Mouse (Mus musculus) stomach, postnatal 0 days (tissue): ENCODE data around the gene Gtf2f2. TPM values are rescaled to one million over a fixed set of nuclear protein-coding genes. Genes with fewer than 3 reads are reported as not detected.
A peak's percentile ranks its signal among the peaks of the same experiment; 100 is the strongest.

Source experiments
- ATAC-seq: fragments of 200-750 bp; cut with Nextera tagmentation; 2 replicates; pipeline ENCODE4 v1.8.0; 2017; ENCODE audit not compliant: low FRiP score, low TSS enrichment
- DNase-seq: peaks from one replicate; pipeline ENCODE4 v3.0.0-alpha.2; 2016; ENCODE audit warnings: low spot score
- H3K27ac ChIP-seq: fragments of 300-500 bp; sonication (generic); replicated peaks from 2 replicates; pipeline ENCODE4 v1.5.1; 2014; ENCODE audit warnings: mild to moderate bottlenecking, control low read depth
- H3K27me3 ChIP-seq: fragments of 300-500 bp; sonication (generic); 2 replicates; pipeline ENCODE4 v1.6.1; 2014; ENCODE audit warnings: low read length; ENCODE audit not compliant: control insufficient read depth, insufficient read depth
- H3K36me3 ChIP-seq: fragments of 300-500 bp; sonication (generic); 2 replicates; pipeline ENCODE4 v1.6.1; 2014; ENCODE audit warnings: low read length, mixed read lengths; ENCODE audit not compliant: control insufficient read depth, insufficient read depth
- H3K4me1 ChIP-seq: fragments of 300-500 bp; sonication (generic); replicated peaks from 2 replicates; pipeline ENCODE4 v1.6.1; 2014; ENCODE audit warnings: antibody characterized with exemption; ENCODE audit not compliant: control insufficient read depth, insufficient read depth
- H3K4me2 ChIP-seq: fragments of 300-500 bp; sonication (generic); replicated peaks from 2 replicates; pipeline ENCODE4 v1.6.1; 2014; ENCODE audit warnings: low read depth, mild to moderate bottlenecking, control low read depth, moderate library complexity
- H3K4me3 ChIP-seq: fragments of 300-500 bp; sonication (generic); 2 replicates; pipeline ENCODE4 v1.5.1; 2014; ENCODE audit warnings: low read depth, low read length, control low read depth
- H3K9ac ChIP-seq: fragments of 300-500 bp; sonication (generic); 2 replicates; pipeline ENCODE4 v1.6.1; 2014; ENCODE audit warnings: mild to moderate bottlenecking, low read length, control low read depth, mixed read lengths
- H3K9me3 ChIP-seq: fragments of 300-500 bp; sonication (generic); 2 replicates; pipeline ENCODE4 v1.6.1; 2016; ENCODE audit warnings: low read length; ENCODE audit not compliant: control insufficient read depth
- CTCF ChIP-seq: IDR thresholded peaks from 2 replicates; pipeline ENCODE4 v1.5.1; 2016; ENCODE audit warnings: antibody characterized with exemption, low read depth, mild to moderate bottlenecking, moderate library complexity
- EP300 ChIP-seq: optimal IDR thresholded peaks from 2 replicates; pipeline ENCODE3; 2016; ENCODE audit warnings: antibody characterized with exemption
- WGBS: fragments of 180-500 bp; shearing (Covaris S2); extraction: QIAGEN DNeasy Blood & Tissue Kit; methylation state at CpG from one replicate; pipeline ENCODE4 v1.1.7; 2014; 5-methylcytosine and 5-hydroxymethylcytosine counted together
- polyA plus RNA-seq: library from polyadenylated mRNA; unstranded; fragments of >200 nt; fragmentation: Nextera tagmentation; extraction: Ambion mirVana; gene quantifications from 2 replicates; pipeline ENCODE4 v1.2.1, GENCODE M21; 2015

The Gtf2f2 gene
- polyA plus RNA-seq, 1 experiment from 2014 or later: 36.8 TPM

DNA sequence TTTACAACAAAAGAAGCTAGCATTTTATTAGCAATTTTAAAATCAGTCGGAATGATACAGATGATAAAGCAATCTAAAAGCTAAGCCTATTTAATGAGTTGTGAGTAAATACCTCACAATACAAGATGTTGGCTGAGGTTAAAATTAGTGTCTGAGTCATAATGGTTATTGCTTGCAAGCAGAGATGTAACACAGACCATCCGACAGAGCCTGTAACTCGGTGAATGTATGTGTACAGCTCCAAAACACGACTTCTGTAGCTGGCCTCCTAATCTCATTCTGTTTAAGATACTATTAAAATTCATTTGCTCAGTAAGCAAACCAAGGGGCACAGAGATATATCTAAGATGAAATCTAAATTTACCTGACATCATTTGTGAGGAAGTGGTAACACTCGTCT, 43.4 kb downstream of the Gtf2f2 start:
- no peaks in the 10 kb centered on the region for H3K4me1 ChIP-seq
- WGBS: 49% methylated on average over 5 of the region's 5 CpGs
- no peak for DNase-seq

DNA sequence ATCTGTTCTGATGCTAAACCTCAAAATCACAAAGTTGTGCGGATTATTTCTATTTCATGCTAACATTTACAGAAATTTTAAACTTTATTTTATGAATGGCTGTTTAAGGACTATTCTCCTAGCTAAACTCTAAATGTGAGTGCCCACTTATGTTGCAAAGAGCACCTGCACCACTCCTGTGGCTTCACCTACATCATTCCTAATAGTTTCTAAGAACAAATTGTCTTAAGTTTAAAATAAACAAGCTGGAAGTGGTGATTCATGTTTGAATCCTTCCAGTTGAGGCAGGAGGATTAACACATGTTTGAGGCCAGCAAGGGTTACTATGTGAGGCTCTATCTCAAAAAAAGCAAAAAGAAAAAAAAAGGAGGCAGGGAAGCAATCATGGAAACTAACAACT, 46.2 kb downstream of the Gtf2f2 start:
- no peaks in the 10 kb centered on the region for H3K4me1 ChIP-seq
- H3K27ac ChIP-seq: no peak overlapping the region
- H3K36me3 ChIP-seq: no peaks in the 10 kb centered on the region
- ATAC-seq (no peak), DNase-seq (no peak)
- no peak for TF ChIP-seq EP300
- no peak for TF ChIP-seq CTCF
- H3K9ac ChIP-seq: no peak overlapping the region
- H3K9me3 ChIP-seq: no peaks in the 10 kb centered on the region
- H3K4me2 ChIP-seq: no peak overlapping the region
- 81% methylated on average over 1 of the region's 1 CpGs for WGBS
- no peak overlapping the region for H3K4me3 ChIP-seq
- H3K27me3 ChIP-seq: no peaks in the 10 kb centered on the region

More for the DNA sequence above, 43.4 kb downstream of the Gtf2f2 start:
- no peak overlapping the region for H3K4me3 ChIP-seq
- H3K27me3 ChIP-seq: no peaks in the 10 kb centered on the region
- no peaks in the 10 kb centered on the region for H3K36me3 ChIP-seq
- H3K9me3 ChIP-seq: no peaks in the 10 kb centered on the region
- H3K27ac ChIP-seq: no peak overlapping the region
- no peak overlapping the region for H3K4me2 ChIP-seq
- TF ChIP-seq EP300 (no peak), CTCF (no peak)
- no peak for ATAC-seq
- no peak overlapping the region for H3K9ac ChIP-seq

DNA sequence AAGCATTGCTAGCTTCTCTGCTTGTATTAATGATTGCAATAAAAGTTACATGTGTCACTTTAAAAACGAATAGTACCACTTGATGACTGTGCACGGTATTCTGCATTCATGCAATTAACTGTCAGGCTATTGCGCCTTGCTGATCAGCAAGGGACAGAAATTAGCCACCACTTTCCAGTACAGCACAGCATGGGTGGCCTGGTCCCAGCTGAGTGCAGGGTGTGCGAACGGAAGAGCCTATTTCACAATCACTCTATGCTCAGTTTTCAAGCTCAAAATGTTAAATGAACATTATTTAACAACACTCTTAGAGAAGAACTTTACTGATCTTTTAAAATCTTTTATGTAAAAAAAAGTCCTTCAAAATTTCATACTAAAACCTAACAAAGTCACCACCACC, 46.7 kb downstream of the Gtf2f2 start:
- WGBS: 66% methylated on average over 5 of the region's 5 CpGs
- H3K4me3 ChIP-seq: no peak overlapping the region
- no peak overlapping the region for H3K27ac ChIP-seq
- no peak for DNase-seq
- H3K9ac ChIP-seq: no peak overlapping the region
- H3K4me2 ChIP-seq: no peak overlapping the region
- H3K36me3 ChIP-seq: no peaks in the 10 kb centered on the region
- H3K4me1 ChIP-seq: no peaks in the 10 kb centered on the region
- TF ChIP-seq EP300: no peak
- no peak for TF ChIP-seq CTCF
- H3K9me3 ChIP-seq: no peaks in the 10 kb centered on the region
- no peak for ATAC-seq
- no peaks in the 10 kb centered on the region for H3K27me3 ChIP-seq

DNA sequence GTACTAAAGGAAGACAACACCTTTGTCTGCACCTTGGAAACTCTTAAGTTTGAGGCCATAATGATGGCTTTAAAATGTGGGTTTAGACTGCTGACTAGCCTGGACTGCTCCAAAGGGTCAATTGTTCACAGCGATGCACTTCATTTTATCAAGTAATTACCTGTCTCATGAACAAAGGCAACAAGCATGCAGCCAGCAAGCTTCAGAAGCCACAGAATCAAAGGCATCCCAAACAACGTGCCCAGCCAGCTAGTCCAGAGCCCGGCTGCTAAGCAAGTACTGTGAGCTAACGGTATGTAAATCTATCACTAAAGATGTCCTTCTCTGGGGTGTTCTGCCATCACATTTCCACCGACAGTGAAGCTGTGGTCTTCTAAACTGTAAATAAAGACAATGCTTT, 47.5 kb downstream of the Gtf2f2 start:
- Histone ChIP-seq H3K36me3 (no peaks in the 10 kb centered on the region), H3K27ac (no peak overlapping the region), H3K27me3 (no peaks in the 10 kb centered on the region), H3K9ac (no peak overlapping the region), H3K4me2 (no peak overlapping the region), H3K4me3 (no peak overlapping the region), H3K4me1 (no peaks in the 10 kb centered on the region), H3K9me3 (no peaks in the 10 kb centered on the region)
- WGBS: 68% methylated on average over 5 of the region's 5 CpGs
- TF ChIP-seq CTCF: no peak
- no peak for TF ChIP-seq EP300
- ATAC-seq (no peak), DNase-seq (no peak)

DNA sequence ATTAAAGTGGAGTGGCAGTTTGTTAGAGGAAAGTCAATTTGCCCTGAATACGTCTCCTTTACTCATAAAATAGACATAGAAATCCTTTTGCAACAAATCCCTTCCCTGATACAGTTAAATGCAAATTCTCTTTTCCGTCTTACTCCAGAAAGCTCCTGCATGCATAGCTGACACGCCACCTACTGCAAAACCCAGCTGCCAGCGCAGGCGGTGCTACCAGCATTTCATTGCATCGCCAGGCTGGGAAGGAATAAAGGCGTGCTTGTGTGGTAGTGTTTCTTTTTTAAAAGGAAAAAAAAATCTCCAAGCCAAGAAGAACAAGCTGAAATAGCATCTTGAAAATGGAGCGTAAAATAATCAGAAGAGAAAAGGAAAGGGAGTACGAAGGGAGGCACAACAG, 48.4 kb downstream of the Gtf2f2 start:
- Histone ChIP-seq H3K4me1 (no peaks in the 10 kb centered on the region), H3K27ac (no peak overlapping the region), H3K9me3 (no peaks in the 10 kb centered on the region), H3K4me2 (no peak overlapping the region), H3K9ac (no peak overlapping the region), H3K4me3 (no peak overlapping the region), H3K27me3 (no peaks in the 10 kb centered on the region), H3K36me3 (no peaks in the 10 kb centered on the region)
- no peak for ATAC-seq
- 78% methylated on average over 9 of the region's 9 CpGs for WGBS
- TF ChIP-seq CTCF (peak; percentile 28), EP300 (no peak)
- DNase-seq: no peak

DNA sequence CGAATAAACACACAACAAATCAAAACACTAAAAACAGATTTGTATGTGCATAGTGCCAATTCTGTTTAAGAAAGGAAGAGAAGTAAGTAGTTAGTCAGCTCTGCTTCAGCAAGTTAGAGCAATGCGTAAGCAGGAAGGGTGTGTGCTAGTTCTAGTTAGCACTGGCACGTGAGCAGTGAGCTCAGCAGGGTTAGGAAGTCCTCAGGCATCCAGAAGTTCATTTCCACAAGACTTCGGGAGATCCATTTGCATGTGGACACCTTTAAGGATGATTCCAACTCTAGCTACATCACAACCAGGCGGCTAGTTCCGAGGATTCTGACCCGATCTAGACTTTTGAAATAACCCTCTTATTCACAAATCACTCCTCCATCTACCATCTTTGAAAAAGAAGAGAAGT, 55.9 kb downstream of the Gtf2f2 start, which contains the start of gene Kctd4:
Gene Kctd4 (plus strand): TSS at position 244 of the 400 bp plus-strand sequence.
- DNase-seq (no peak), ATAC-seq (no peak)
- H3K4me1 ChIP-seq: no peaks in the 10 kb centered on the region
- H3K4me2 ChIP-seq: no peak within 1 kb of the TSS
- H3K9ac ChIP-seq: no peak within 1 kb of the TSS
- TF ChIP-seq CTCF: no peak
- TF ChIP-seq EP300: no peak
- H3K4me3 ChIP-seq: no peak within 1 kb of the TSS
- no peaks in the 10 kb centered on the region for H3K9me3 ChIP-seq
- WGBS: 81% methylated on average over 7 of the region's 7 CpGs
- no peak within 1 kb of the TSS for H3K27ac ChIP-seq
- no peaks in the 10 kb centered on the region for H3K27me3 ChIP-seq
- H3K36me3 ChIP-seq: no peaks in the 10 kb centered on the region
